Mouse (Mus musculus): Measurements from ENCODE around the gene Ccdc62.

DNA sequence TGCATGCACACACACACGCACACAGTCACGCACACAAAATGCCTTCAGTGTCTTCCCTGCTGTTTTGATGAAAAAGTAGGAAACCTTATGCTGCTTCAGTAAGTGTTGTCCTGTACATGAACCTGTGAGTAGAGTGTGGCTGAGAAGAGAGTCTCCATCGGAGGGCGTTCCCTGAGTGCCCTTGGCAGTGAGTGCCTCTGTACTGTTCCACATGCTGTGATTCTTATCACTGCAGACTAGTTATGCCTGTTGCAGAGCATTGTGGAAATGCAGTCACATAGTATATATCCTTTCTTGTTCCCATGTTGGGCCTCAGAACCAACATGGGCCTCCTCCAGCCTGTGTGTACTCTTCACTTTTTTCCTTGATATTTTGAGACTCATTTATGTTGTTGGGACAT, 33.7 kb downstream of the Ccdc62 start:
- TF ChIP-seq CTCF (IDR thresholded peaks at IDR 0.05; ENCODE audit: extremely low read depth, insufficient read depth, low read length) (no peak), POLR2A (IDR thresholded peaks at IDR 0.05; ENCODE audit: extremely low read depth, insufficient read depth, low read length) (no peak)
